17 mouse cellular contexts compared by ENCODE assay signal in the genomic region with DNA sequence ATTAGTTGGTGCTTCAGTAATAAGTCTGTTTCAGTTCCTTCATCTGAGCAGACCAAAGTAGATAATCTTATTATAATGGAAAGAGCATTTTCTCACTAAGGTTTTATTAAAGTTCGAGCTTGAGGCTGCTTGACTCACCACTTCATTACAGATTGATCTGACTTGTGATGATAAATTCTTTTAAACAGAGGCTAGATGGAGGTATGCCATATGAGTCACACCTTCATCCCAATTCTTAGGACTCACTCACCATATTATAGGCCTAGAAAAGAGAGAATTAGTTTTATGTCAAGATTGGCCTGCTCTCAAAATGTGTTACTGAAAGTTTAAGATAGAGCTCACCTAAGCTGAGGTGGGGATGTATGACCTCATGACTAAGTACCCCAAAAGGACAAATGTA.
DNase-seq lines count a peak whose midpoint lies in the region; ATAC-seq and TF ChIP-seq lines count a peak whose summit lies in the region.
"Had no signal": no experiment of that assay in that cellular context is flagged by ENCODE, and none has a peak within 500 bp of the region (broad histone marks: within the 10 kb centered on the region; RNA-seq: fewer than 3 reads in every experiment).

No protein-coding gene starts in this region.

- H3K4me1 ChIP-seq in midbrain, postnatal 0 days (ENCODE audit: insufficient read depth, low read length): no peaks in the 10 kb centered on the region
- no peaks in the 10 kb centered on the region for H3K4me1 ChIP-seq in forebrain, postnatal 0 days (ENCODE audit: insufficient read depth)
- H3K4me1 ChIP-seq: embryonic facial prominence, embryonic 10.5 days; embryonic facial prominence, embryonic 12.5 days; forebrain, embryonic 13.5 days; forebrain, embryonic 15.5 days had no signal

- no peak for ATAC-seq in midbrain, postnatal 0 days (ENCODE audit: low FRiP score)
- no peak for ATAC-seq in forebrain, postnatal 0 days
- ATAC-seq: forebrain, embryonic 13.5 days; forebrain, embryonic 15.5 days had no signal

- H3K4me3 ChIP-seq in midbrain, postnatal 0 days (ENCODE audit: low read depth, low read length): no peak overlapping the region
- no peak overlapping the region for H3K4me3 ChIP-seq in forebrain, postnatal 0 days (ENCODE audit: low read depth, low read length)
- H3K4me3 ChIP-seq: embryonic facial prominence, embryonic 10.5 days; embryonic facial prominence, embryonic 12.5 days; forebrain, embryonic 13.5 days; forebrain, embryonic 15.5 days had no signal

- no peaks in the 10 kb centered on the region for H3K9me3 ChIP-seq in midbrain, postnatal 0 days (ENCODE audit: low read length)
- H3K9me3 ChIP-seq in forebrain, postnatal 0 days (ENCODE audit: low read length): no peaks in the 10 kb centered on the region
- H3K9me3 ChIP-seq: embryonic facial prominence, embryonic 10.5 days; embryonic facial prominence, embryonic 12.5 days; forebrain, embryonic 13.5 days; forebrain, embryonic 15.5 days had no signal

- H3K9ac ChIP-seq in midbrain, postnatal 0 days (replicated peaks; ENCODE audit: low read length, poor library complexity, severe bottlenecking): no peak overlapping the region
- H3K9ac ChIP-seq in forebrain, postnatal 0 days: no peak overlapping the region
- H3K9ac ChIP-seq: embryonic facial prominence, embryonic 12.5 days; forebrain, embryonic 13.5 days; forebrain, embryonic 15.5 days had no signal

- H3K27ac ChIP-seq in midbrain, postnatal 0 days (ENCODE audit: low read depth, low read length): no peak overlapping the region
- H3K27ac ChIP-seq in forebrain, postnatal 0 days (ENCODE audit: low read depth, low read length): no peak overlapping the region
- H3K27ac ChIP-seq: embryonic facial prominence, embryonic 10.5 days; embryonic facial prominence, embryonic 12.5 days; forebrain, embryonic 13.5 days; forebrain, embryonic 15.5 days had no signal

- no peak for TF ChIP-seq CTCF in midbrain, postnatal 0 days (IDR thresholded peaks at IDR 0.05)
- no peak for TF ChIP-seq CTCF in forebrain, postnatal 0 days (IDR thresholded peaks at IDR 0.05; ENCODE audit: low read depth)

- H3K36me3 ChIP-seq in midbrain, postnatal 0 days (ENCODE audit: insufficient read depth, low read length): no peaks in the 10 kb centered on the region
- no peaks in the 10 kb centered on the region for H3K36me3 ChIP-seq in forebrain, postnatal 0 days (ENCODE audit: insufficient read depth)
- H3K36me3 ChIP-seq: embryonic facial prominence, embryonic 10.5 days; embryonic facial prominence, embryonic 12.5 days; forebrain, embryonic 15.5 days had no signal

- 48% methylated on average over 1 of the region's 1 CpGs for WGBS in midbrain, postnatal 0 days
- 73% methylated on average over 1 of the region's 1 CpGs for WGBS in forebrain, postnatal 0 days

- no peak overlapping the region for H3K4me2 ChIP-seq in midbrain, postnatal 0 days (ENCODE audit: low read depth, low read length, poor library complexity, severe bottlenecking)
- H3K4me2 ChIP-seq in forebrain, postnatal 0 days (ENCODE audit: low read depth): no peak overlapping the region
- H3K4me2 ChIP-seq: embryonic facial prominence, embryonic 12.5 days; forebrain, embryonic 13.5 days; forebrain, embryonic 15.5 days had no signal

- peak; percentile 86 for DNase-seq in 3T3-L1 (ENCODE audit: low read depth, low spot score)
- DNase-seq in NIH3T3 (ENCODE audit: low read depth): peak; percentile 78
- no peak for DNase-seq in thymus, postnatal 0 days (ENCODE audit: low spot score)
- DNase-seq in midbrain, postnatal 0 days (ENCODE audit: low spot score): no peak
- no peak for DNase-seq in forebrain, postnatal 0 days
- DNase-seq: adrenal gland, adult 2 months; adrenal gland, postnatal 10 days; adrenal gland, postnatal 25 days; cerebellum, adult 11-12 months; cerebellum, adult 2 months; cerebellum, adult 9-10 months; cerebellum, postnatal 10 days; cerebellum, postnatal 25 days had no signal

- no peaks in the 10 kb centered on the region for H3K27me3 ChIP-seq in midbrain, postnatal 0 days (ENCODE audit: insufficient read depth, low read length)
- no peaks in the 10 kb centered on the region for H3K27me3 ChIP-seq in forebrain, postnatal 0 days (ENCODE audit: insufficient read depth, low read length)
- H3K27me3 ChIP-seq: embryonic facial prominence, embryonic 12.5 days; forebrain, embryonic 13.5 days; forebrain, embryonic 15.5 days had no signal

Comparison
In these comparisons a context has a peak if more than half of its experiments do, and no peak if none do; other contexts are left out.
1. DNase-seq: peak in 3T3-L1 (single experiment) and NIH3T3 (single experiment); none in thymus, postnatal 0 days (single experiment), midbrain, postnatal 0 days (single experiment) and forebrain, postnatal 0 days (single experiment).